In genomic region chr1:72966423-72966822, GRCm38 (mm10) we compare ENCODE assay signal across 16 mouse cellular contexts. TPM values are rescaled to one million over a fixed set of nuclear protein-coding genes. Genes with fewer than 3 reads are reported as not detected.
DNase-seq lines count a peak whose midpoint lies in the region; ATAC-seq and TF ChIP-seq lines count a peak whose summit lies in the region.
"Had no signal": no experiment of that assay in that cellular context is flagged by ENCODE, and none has a peak within 500 bp of the region (broad histone marks: within the 10 kb centered on the region; RNA-seq: fewer than 3 reads in every experiment).

No protein-coding gene starts in this region.

- H3K4me1 ChIP-seq in intestine, postnatal 0 days (replicated peaks; ENCODE audit: control insufficient read depth, insufficient read depth, low read length), result no peaks in the 10 kb centered on the region

- H3K79me3 ChIP-seq in C2C12 (ENCODE audit: low read depth), result no peaks in the 10 kb centered on the region

- no peak overlapping the region for H3K4me2 ChIP-seq in intestine, postnatal 0 days (replicated peaks; ENCODE audit: low read depth)
- H3K4me2 ChIP-seq: forebrain, embryonic 13.5 days; heart, embryonic 15.5 days; neural tube, embryonic 13.5 days had no signal

- no peak for TF ChIP-seq CTCF in C2C12 (IDR thresholded peaks at IDR 0.05; ENCODE audit: control insufficient read depth, insufficient read depth, insufficient read length)
- no peak for TF ChIP-seq CTCF in intestine, postnatal 0 days (IDR thresholded peaks at IDR 0.05; ENCODE audit: low read depth)

- H3K9ac ChIP-seq in intestine, postnatal 0 days (ENCODE audit: low read depth, low read length), result no peak overlapping the region
- H3K9ac ChIP-seq: forebrain, embryonic 13.5 days; heart, embryonic 15.5 days; liver, postnatal 0 days; neural tube, embryonic 13.5 days had no signal

- WGBS in intestine, postnatal 0 days, result 90% methylated on average over 4 of the region's 4 CpGs

- no peak overlapping the region for H3K4me3 ChIP-seq in C2C12 (ENCODE audit: insufficient read depth, poor library complexity, severe bottlenecking)
- H3K4me3 ChIP-seq in intestine, postnatal 0 days (ENCODE audit: low read depth, low read length), result no peak overlapping the region
- H3K4me3 ChIP-seq: embryonic facial prominence, embryonic 10.5 days; forebrain, embryonic 13.5 days; heart, embryonic 15.5 days; neural tube, embryonic 13.5 days had no signal

- H3K27ac ChIP-seq in intestine, postnatal 0 days (ENCODE audit: low read depth, low read length), result no peak overlapping the region
- H3K27ac ChIP-seq: embryonic facial prominence, embryonic 10.5 days; forebrain, embryonic 13.5 days; heart, embryonic 15.5 days; neural tube, embryonic 13.5 days had no signal

- H3K27me3 ChIP-seq in C2C12 (ENCODE audit: control insufficient read depth, insufficient read depth, insufficient read length), result no peaks in the 10 kb centered on the region
- no peaks in the 10 kb centered on the region for H3K27me3 ChIP-seq in intestine, postnatal 0 days (replicated peaks; ENCODE audit: control insufficient read depth, insufficient read depth, low read length)
- H3K27me3 ChIP-seq: forebrain, embryonic 13.5 days; heart, embryonic 15.5 days; neural tube, embryonic 13.5 days had no signal

- peak; percentile 76 for ATAC-seq in frontal cortex, adult (ENCODE audit: low TSS enrichment)
- no peak for ATAC-seq in intestine, postnatal 0 days
- ATAC-seq: forebrain, embryonic 13.5 days; inflammation-experienced regulatory T-cells, adult 6 months; liver, postnatal 0 days had no signal

- DNase-seq in frontal cortex, postnatal 14 days (ENCODE audit: low spot score in 2 of 2), result no peak
- DNase-seq in cerebellum, postnatal 10 days, result peak; percentile 46 to 62
- DNase-seq in left cerebral cortex, postnatal 36 days (ENCODE audit: low spot score in 2 of 2), result peak; percentile 43 to 62
- DNase-seq in ovary, postnatal 10 days (ENCODE audit: low spot score), result no peak
- DNase-seq in retina, embryonic 14.5 days (ENCODE audit: low spot score), result no peak
- DNase-seq: liver, postnatal 0 days had no signal

- H3K36me3 ChIP-seq in C2C12 (ENCODE audit: control insufficient read depth, insufficient read depth), result no peaks in the 10 kb centered on the region
- no peaks in the 10 kb centered on the region for H3K36me3 ChIP-seq in intestine, postnatal 0 days (ENCODE audit: control insufficient read depth, insufficient read depth)
- H3K36me3 ChIP-seq: embryonic facial prominence, embryonic 10.5 days; heart, embryonic 15.5 days; neural tube, embryonic 13.5 days had no signal

- H3K79me2 ChIP-seq in C2C12 (ENCODE audit: control insufficient read depth, insufficient read depth), result no peaks in the 10 kb centered on the region

- intact Hi-C loops in left cerebral cortex, postnatal 36 days (cut with DNase I), result no loop called here

- H3ac ChIP-seq in C2C12 (ENCODE audit: control insufficient read depth, insufficient read length, low read depth), result no peak overlapping the region

- H3K9me3 ChIP-seq in intestine, postnatal 0 days (ENCODE audit: control insufficient read depth), result no peaks in the 10 kb centered on the region
- H3K9me3 ChIP-seq: embryonic facial prominence, embryonic 10.5 days; forebrain, embryonic 13.5 days; heart, embryonic 15.5 days; neural tube, embryonic 13.5 days had no signal

TF ChIP-seq in C2C12, 6 proteins besides CTCF, POLR2A, EP300 and RAD21:
- TF ChIP-seq FOSL1 (IDR thresholded peaks at IDR 0.05; ENCODE audit: insufficient read depth, low read length, poor library complexity, severe bottlenecking) (no peak), MYOD1 (IDR thresholded peaks at IDR 0.05; ENCODE audit: control insufficient read depth, insufficient read length, low read depth) (peak; percentile 96)

RNA-seq across cellular contexts. Expression of gene Tnp1, which starts 49.3 kb away (rescaled TPM):
- polyA plus RNA-seq in C2C12 (2012; fragmentation: generic; extraction: Trizol), result not detected
- not detected for total RNA-seq in left cerebral cortex, postnatal 36 days (2021)
- not detected in 2 replicates for polyA plus RNA-seq in intestine, postnatal 0 days (2015; fragmentation: Nextera tagmentation; extraction: Ambion mirVana)
- total RNA-seq: layer of hippocampus, adult 18-20 months; megakaryocyte-erythroid progenitor cell, adult 5-6 weeks had no signal
- polyA plus RNA-seq: embryonic facial prominence, embryonic 10.5 days; forebrain, embryonic 13.5 days; heart, embryonic 15.5 days; inflammation-experienced regulatory T-cells, adult 6 months; liver, postnatal 0 days; neural tube, embryonic 13.5 days had no signal

Comparison
In these comparisons a context has a peak if more than half of its experiments do, and no peak if none do; other contexts are left out.
1. DNase-seq: peak in cerebellum, postnatal 10 days (2 of 2) and left cerebral cortex, postnatal 36 days (2 of 2); none in frontal cortex, postnatal 14 days (0 of 2), ovary, postnatal 10 days (single experiment) and retina, embryonic 14.5 days (single experiment).